Mouse (Mus musculus) bone marrow, adult 2 months (tissue): Measurements from ENCODE around the gene Ankrd63. TPM values are rescaled to one million over a fixed set of nuclear protein-coding genes. Genes with fewer than 3 reads are reported as not detected.

Source experiments
- H3K27ac ChIP-seq: fragments of 200-500 bp; 2 replicates; pipeline ENCODE4 v1.5.1; 2012; ENCODE audit warnings: low read depth, mild to moderate bottlenecking, control low read depth, inconsistent platforms, low read length; ENCODE audit not compliant: control insufficient read depth, poor library complexity, insufficient read depth
- H3K4me1 ChIP-seq: fragments of 200-500 bp; 2 replicates; pipeline ENCODE4 v1.6.1; 2011; ENCODE audit warnings: low read length; ENCODE audit not compliant: control insufficient read depth, insufficient read depth
- H3K4me3 ChIP-seq: fragments of 200-500 bp; replicated peaks from 2 replicates; pipeline ENCODE3; 2011; ENCODE audit warnings: mild to moderate bottlenecking, low read depth, low read length, control low read depth; ENCODE audit not compliant: control insufficient read depth
- CTCF ChIP-seq: fragments of 200-500 bp; IDR thresholded peaks from 2 replicates; pipeline ENCODE4 v1.5.1; 2011; ENCODE audit warnings: low read length, control low read depth; ENCODE audit not compliant: control insufficient read depth, insufficient read depth
- POLR2A ChIP-seq: fragments of 200-500 bp; IDR thresholded peaks from 2 replicates; pipeline ENCODE4 v1.6.1; 2011; ENCODE audit warnings: low read depth, mild to moderate bottlenecking, control low read depth, low read length, borderline replicate concordance; ENCODE audit not compliant: control insufficient read depth
- WGBS: fragments of 180-500 bp; shearing (Covaris S2); methylation state at CpG from one replicate; pipeline ENCODE4 v1.1.7; 2018; 5-methylcytosine and 5-hydroxymethylcytosine counted together
- polyA plus RNA-seq: library from polyadenylated mRNA; stranded (reverse); fragments of >200 nt; gene quantifications from 2 replicates; pipeline ENCODE4 v1.2.4, GENCODE M21; 2011; ENCODE audit warnings: low replicate concordance; ENCODE audit not compliant: missing spikeins, insufficient read depth, insufficient read length

The Ankrd63 gene
- polyA plus RNA-seq, 1 experiment = 0.92 TPM

DNA sequence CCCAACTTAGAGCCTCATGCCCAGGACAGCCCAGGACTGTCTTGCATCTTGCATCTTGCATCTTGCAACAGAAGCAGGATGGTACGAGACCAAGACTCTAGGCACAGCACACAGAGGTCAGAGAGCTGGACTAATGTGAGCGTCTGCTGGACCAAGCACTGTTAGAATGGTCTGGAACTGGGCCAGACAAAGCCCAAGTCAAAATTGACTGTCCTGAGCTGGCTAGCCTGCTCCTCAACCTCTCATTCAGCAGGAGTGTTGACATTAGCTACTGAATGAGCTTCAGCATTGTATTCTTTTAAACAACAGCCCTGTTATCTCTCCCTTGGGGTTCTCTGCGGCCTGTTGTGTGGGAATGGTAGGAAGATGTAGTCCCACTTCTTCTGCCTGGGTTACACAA lies 24.2 kb downstream of the Ankrd63 start:
- TF ChIP-seq CTCF (no peak), POLR2A (no peak)
- 85% methylated on average over 3 of the region's 3 CpGs for WGBS
- H3K4me1 ChIP-seq = no peaks in the 10 kb centered on the region; the same call in none of the 2 replicates
- no peak overlapping the region for H3K4me3 ChIP-seq
- H3K27ac ChIP-seq = no peak overlapping the region

DNA sequence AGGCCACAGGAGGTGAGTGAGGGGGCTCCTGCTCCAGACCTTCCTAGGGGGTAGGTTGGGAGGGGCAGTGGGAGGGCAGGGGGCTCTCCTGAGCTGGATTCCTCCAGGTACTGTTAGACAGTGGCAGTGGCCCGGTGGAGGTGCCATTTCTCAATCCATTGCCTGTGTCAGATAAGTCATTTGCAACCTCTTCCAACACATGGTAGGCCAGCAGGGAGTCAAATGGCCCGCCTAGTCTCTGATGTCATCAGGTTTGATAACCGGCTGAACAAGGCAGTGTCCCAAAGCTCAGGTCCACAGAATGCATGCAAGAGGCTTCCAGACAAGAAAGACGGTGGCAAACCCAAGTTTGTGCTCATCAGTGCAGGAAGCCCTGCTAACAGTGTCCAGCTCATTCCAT lies 25.9 kb downstream of the Ankrd63 start:
- Histone ChIP-seq H3K4me1 (no peaks in the 10 kb centered on the region; the same call in none of the 2 replicates), H3K4me3 (no peak overlapping the region), H3K27ac (no peak overlapping the region)
- WGBS = 38% methylated on average over 4 of the region's 4 CpGs
- TF ChIP-seq CTCF (no peak), POLR2A (no peak)

- no peaks in the 10 kb centered on the region; the same call in 1 of the 2 replicates for H3K4me1 ChIP-seq
- H3K27ac ChIP-seq = no peak overlapping the region
- H3K4me3 ChIP-seq = no peak overlapping the region
- TF ChIP-seq POLR2A = no peak
- TF ChIP-seq CTCF = no peak
- WGBS = 3% methylated on average over 89 of the region's 89 CpGs
Observed at GRCm38 (mm10) chr2:118676839-118677741, 26.7 kb downstream of the Ankrd63 start.

GRCm38 (mm10) chr2:118674500-118674899 lies 29.3 kb downstream of the Ankrd63 start:
- Histone ChIP-seq H3K4me1 (no peaks in the 10 kb centered on the region; the same call in 1 of the 2 replicates), H3K4me3 (no peak overlapping the region), H3K27ac (no peak overlapping the region)
- 45% methylated on average over 7 of the region's 7 CpGs for WGBS
- no peak for TF ChIP-seq POLR2A
- TF ChIP-seq CTCF = no peak

GRCm38 (mm10) chr2:118673686-118674465 lies 29.9 kb downstream of the Ankrd63 start:
- TF ChIP-seq CTCF (no peak), POLR2A (no peak)
- no peaks in the 10 kb centered on the region; the same call in 1 of the 2 replicates for H3K4me1 ChIP-seq
- WGBS = 73% methylated on average over 15 of the region's 15 CpGs

GRCm38 (mm10) chr2:118671728-118672127 lies 32.0 kb downstream of the Ankrd63 start:
- Histone ChIP-seq H3K27ac (no peak overlapping the region), H3K4me3 (no peak overlapping the region), H3K4me1 (no peaks in the 10 kb centered on the region; the same call in 1 of the 2 replicates)
- 77% methylated on average over 1 of the region's 1 CpGs for WGBS
- no peak for TF ChIP-seq POLR2A
- no peak for TF ChIP-seq CTCF

More at GRCm38 (mm10) chr2:118673686-118674465, 29.9 kb downstream of the Ankrd63 start:
- Histone ChIP-seq H3K27ac (no peak overlapping the region), H3K4me3 (no peak overlapping the region)

GRCm38 (mm10) chr2:118669785-118670184 lies 34.0 kb downstream of the Ankrd63 start:
- Histone ChIP-seq H3K4me1 (no peaks in the 10 kb centered on the region), H3K27ac (no peak overlapping the region), H3K4me3 (no peak overlapping the region)
- 70% methylated on average over 2 of the region's 2 CpGs for WGBS
- no peak for TF ChIP-seq POLR2A
- TF ChIP-seq CTCF = no peak

GRCm38 (mm10) chr2:118669245-118669644 lies 34.5 kb downstream of the Ankrd63 start:
- no peak for TF ChIP-seq CTCF
- TF ChIP-seq POLR2A = no peak
- H3K4me1 ChIP-seq = no peaks in the 10 kb centered on the region
- 84% methylated on average over 6 of the region's 6 CpGs for WGBS
- H3K4me3 ChIP-seq = no peak overlapping the region
- H3K27ac ChIP-seq = no peak overlapping the region
